Mouse (Mus musculus) thymus, postnatal 36 days (tissue): ENCODE data around the gene Mob1a.
A peak's percentile ranks its signal among the peaks of the same experiment; 100 is the strongest.

Experiments used
- DNase-seq, 2 experiments: peaks; one replicate each; pipeline ENCODE4 v3.0.0; 2022; ENCODE audit warnings: mixed read lengths in 2 of 2

Mob1a gene

DNA sequence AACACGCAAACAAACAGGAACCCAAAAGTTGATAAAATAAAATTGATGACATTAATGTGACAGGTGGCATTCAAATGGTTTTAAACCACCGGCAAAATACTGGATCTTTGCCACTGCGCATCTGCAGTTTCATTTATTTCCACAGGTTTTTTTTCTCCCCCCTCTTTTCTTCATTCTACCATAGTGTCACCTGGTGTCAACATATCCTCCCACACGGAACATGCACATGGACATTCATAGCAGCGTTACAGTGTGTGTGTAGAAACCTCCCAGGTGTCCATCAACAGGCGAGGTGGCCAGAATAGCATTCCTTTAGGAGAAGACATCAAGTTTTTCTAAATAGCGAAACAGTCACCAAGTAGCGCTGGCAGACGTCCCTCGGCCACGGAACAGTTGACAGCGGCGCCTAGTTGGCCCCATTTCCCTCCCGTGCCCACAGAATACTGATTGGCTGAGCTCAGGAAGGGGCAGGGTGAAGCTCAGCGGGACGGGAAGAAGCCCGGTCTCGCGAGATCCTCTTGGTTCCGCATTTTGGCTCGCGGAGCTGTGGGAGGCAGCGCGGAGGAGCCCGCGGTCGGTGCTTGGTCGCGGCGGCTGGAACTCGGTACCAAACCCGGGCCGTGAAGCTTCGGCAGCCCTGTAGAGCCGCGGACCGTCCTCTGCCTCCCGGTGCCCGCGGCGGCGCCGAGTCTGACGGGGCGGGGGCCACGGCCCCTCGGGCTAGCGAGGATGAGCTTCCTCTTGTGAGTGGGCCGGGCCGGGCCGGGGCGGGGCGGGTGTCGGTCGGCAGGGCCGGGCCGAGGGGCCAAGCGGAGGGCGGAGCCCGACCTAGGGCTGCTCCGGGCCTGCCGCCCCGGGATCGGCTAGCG lies at the start of gene Mob1a, which contains the start of gene Mthfd2:
Mob1a (plus strand) TSS at position 492 of the 869 bp plus-strand sequence.
Mthfd2 (minus strand) TSS at position 384 of the 869 bp plus-strand sequence.
- DNase-seq, result peak; percentile 91 to 94

DNA sequence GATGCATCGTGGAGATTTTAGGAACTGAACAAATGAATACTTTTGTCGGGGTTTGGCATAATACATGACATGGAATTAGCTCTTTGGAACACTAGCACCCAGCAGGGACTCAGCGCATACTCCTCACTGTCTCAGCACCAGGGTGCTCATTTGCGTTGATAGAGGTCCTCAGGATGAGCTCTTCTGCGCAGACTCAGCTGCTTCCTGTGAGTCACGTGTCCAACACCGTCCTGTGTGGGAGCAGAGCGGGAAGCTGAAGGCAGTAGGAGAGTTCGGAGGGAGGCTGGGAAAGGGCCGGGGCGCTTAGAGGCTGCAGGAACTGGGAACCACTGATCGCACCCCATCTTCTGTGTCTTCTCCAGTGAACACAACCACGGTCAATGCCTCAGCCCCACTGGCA lies 48.7 kb upstream of the Mob1a start:
- DNase-seq, result no peak

GRCm38 (mm10) chr6:83278881-83279280 lies 46.9 kb upstream of the Mob1a start:
- DNase-seq, result peak; percentile 31 to 38

DNA sequence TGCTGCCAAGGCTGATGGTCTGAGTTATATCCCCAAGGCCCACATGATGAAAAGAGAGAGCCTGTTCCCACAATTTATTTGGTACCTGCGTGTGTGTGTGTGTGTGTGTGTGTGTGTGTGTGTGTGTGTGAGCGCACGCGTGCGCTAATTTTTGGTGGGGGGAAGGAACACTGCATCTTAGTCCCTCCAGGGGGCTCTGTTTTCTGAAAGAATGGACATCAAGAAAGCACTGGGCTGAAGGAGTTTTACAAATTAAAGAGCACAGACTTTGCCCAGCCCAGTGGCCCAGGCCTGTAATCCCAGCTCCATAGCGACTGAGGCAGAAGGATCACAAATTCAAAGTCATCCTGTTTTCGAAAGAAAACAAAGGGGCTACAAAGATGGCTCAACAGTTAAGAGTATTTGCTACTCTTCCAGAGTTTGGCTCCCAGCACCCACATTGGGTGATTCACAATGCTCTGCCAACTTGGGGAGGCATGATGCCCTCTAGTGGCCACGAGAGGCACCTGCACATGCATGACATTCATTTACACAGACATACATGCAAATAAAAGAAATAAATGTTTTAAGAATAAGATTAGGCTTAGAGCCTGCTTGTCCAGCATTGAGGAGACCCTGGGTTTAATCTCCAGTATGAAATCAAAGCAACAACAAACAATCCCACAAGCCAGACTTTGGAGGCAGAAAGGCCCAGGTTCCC lies 45.4 kb upstream of the Mob1a start:
- peak; percentile 18 to 27 for DNase-seq

GRCm38 (mm10) chr6:83300447-83301229 lies 25.2 kb upstream of the Mob1a start:
- no peak for DNase-seq

DNA sequence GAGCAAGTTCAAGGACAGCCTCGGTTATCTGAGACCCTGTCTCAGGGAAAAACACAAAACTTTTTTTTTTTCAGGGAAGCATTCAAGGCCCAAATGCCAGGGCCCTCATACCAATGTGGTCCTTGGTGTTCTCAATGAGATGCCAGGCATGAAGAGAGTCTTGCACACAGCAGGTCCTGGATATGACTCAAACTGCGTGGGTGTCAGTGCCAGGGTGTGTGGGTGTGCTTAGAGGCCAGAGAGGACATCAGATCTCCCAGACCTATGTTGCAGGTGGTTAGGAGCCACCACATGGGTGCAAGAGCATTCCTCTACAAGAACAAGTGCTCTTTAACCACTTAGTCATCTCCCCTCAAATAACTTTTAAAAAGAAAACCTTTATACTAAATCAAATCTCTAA lies 24.5 kb upstream of the Mob1a start:
- no peak for DNase-seq

GRCm38 (mm10) chr6:83302264-83302663 lies 23.6 kb upstream of the Mob1a start:
- no peak for DNase-seq

GRCm38 (mm10) chr6:83309017-83309416 lies 16.8 kb upstream of the Mob1a start:
- DNase-seq, result no peak

DNA sequence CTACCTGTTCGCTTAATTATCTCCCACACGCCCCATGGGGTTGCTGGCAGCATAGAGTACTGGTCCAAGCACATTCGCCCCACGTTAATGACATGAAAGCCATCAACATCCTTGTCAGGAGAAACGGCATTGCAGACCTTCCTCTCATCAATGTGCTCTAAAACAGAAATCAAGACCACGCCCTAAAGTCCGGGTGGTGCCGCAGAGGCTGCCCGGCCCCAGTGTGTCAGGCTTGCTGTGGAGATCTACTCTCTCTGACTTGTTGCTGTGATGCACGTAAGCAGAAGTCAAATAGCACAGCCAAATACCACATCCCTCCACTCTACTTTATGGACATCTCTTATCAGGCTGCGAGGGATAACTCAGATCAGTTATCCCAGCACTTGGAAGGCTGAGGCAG lies 14.6 kb upstream of the Mob1a start:
- no peak for DNase-seq

DNA sequence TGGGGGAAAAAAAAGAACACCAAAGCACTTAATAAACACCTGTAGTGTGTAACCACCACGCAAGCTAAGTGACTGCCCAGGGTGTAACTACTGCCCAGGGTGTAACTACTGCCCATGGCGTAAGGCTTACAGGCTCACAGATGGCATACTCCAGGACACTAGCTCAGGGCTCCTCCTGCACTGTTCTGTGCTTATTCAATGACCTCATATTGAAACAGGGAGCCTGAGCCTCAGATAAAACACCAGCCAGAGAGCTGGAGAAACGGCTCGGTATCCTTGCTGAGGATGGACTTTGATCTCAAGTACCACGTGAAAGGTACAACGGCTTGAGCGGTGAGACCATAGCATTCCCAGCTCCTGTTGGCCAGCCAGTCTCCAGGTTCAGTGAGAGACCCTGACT lies 13.8 kb upstream of the Mob1a start:
- DNase-seq, result no peak

- DNase-seq, result peak in 1 of 2 experiments; percentile 10
These were observed 13.3 kb upstream of the Mob1a start for GRCm38 (mm10) chr6:83312514-83312913.

- DNase-seq, result no peak
These were observed 10.5 kb upstream of the Mob1a start for GRCm38 (mm10) chr6:83315293-83315692.

DNA sequence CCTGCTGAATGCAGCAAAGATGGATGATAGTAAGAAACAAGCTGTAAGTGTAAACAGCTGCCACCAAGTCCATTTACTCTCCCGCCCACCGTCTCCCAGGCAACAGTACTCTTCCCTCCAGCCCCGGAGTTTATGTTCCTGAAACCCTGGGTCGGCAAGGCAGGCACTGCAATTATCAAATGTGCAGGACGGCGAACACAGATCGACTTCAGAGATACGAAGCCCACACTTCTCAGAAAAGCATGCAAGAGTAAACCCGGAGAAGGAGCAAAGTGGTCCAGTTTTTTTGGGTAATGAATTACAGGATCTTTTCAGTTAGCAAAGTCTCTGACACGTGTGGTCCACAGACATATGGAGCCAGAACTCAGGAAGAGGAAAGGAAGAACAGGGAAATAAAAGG lies 9.8 kb upstream of the Mob1a start:
- no peak for DNase-seq

- peak; percentile 91 to 95 for DNase-seq
These were observed 8.6 kb upstream of the Mob1a start for GRCm38 (mm10) chr6:83317108-83317741.

DNA sequence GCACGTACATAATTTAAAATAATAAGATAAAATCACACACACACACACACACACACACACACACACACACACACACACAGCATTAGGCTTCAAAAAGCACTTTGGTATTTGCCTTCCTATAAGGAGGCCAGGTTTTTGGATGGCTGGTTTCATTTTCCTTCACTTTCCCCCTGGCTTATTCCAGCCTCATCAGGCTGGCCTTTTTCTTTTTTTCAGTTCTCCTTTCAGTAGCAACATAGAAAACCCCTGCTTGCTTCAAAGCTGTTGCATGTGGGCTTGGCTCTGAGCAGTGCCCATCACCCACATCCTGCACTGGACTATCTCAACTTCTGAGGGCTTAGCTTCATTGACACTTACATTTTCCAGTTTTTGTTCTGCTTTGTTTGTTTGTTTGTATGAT lies 3.9 kb upstream of the Mob1a start:
- no peak for DNase-seq

DNA sequence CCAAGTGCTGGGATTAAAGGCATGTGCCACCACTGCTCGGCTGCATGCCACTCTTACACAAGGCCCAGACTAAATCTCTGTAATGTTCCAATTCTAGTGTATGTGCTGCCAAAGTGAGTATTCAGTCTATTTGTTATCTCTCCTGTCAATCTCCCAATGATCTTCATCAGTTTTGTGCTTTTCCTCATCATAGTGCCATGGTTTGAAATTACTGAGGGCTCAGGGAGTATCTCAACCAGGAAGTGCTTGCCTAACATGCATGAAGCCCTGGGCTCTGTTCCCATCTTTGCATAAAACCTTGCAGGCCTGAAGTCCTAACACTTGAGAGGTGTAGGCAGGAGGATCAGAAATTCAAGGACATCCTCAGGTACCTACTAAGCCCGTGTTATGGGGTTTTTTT lies 3.0 kb upstream of the Mob1a start:
- no peak for DNase-seq

DNA sequence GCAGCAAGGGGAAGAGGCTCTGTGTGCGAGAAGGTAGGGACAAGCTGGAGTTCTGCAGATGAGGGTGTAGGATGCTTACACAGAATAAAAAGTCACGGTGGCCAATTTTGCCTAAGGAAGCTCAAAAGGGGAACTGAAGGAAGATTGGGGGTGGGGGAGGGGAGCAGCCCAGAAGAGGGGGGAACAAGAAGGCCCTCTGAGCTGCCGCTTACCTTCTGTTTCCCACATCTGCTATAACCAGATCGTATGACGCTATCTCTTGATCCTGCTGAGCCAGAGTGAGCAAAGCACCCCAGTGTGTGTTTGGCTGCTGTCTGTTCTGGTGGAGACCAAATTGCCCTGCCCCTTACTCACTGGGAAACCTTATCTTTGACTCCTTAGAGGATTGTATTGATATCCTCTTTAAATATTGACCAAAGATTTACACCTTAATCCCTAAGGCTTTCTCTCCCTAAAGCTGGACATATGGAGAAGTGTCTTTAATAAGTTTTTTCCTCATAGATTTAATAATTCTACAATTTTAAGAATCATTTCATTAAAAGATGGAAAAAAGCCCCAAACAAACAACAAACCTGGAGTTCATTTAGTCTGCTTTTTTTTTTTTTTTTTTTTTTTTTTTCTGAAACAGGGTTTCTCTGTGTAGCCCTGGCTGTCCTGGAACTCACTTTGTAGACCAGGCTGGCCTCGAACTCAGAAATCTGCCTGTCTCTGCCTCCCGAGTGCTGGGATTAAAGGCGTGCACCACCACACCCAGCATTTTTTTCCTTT lies 2.0 kb upstream of the Mob1a start:
- DNase-seq, result no peak

DNA sequence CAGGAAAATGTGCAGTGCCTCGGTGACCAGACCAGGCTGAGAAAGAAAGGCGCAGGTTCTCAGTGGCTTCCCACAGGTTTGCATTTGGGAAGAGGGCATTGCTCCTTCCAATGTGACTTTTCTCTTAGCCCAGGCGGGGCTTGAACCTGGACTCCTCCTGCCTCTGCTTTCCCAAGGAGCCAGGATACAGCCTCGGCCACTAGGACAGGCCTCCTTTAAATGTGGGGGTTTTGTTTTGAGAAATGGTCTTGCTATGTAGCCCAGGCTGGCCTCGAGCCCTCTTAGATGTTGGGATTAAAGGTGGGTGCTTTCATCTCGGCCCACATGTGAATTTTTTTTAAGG lies 549 bp downstream of the Mob1a start:
- no peak for DNase-seq

GRCm38 (mm10) chr6:83326761-83327160 lies 945 bp downstream of the Mob1a start:
- DNase-seq, result no peak

GRCm38 (mm10) chr6:83327591-83328190 lies 1.9 kb downstream of the Mob1a start:
- DNase-seq, result no peak

DNA sequence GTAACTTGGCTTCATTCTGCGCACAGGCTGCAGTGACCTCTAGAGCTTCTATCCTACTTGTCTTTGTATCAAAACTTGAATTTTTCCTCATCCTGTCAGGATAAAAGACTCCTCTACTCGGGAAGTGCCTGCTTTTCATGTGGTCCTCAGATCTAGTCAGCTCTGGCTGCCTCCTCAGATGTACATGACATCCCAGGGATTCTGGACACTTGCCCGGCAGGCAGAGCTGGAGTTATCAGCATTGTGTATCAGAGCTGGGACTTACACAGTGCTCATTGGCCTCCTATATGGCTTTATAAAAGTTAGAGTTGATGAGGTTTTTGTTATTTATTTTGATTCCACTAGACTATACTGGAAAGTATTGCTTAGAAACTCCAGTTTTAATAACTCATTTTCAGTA lies 15.6 kb downstream of the Mob1a start:
- DNase-seq, result no peak

- DNase-seq, result no peak
These were observed 17.1 kb downstream of the Mob1a start for GRCm38 (mm10) chr6:83342957-83343356.
